Mouse (Mus musculus) olfactory bulb, adult 2 months (tissue): Measurements from ENCODE around the gene Exoc2.

Experiments used
- CTCF ChIP-seq: fragments of 200-500 bp; IDR thresholded peaks from 2 replicates; pipeline ENCODE4 v1.5.1; 2012; ENCODE audit warnings: low read depth, mild to moderate bottlenecking, low read length, moderate library complexity; ENCODE audit not compliant: insufficient read depth
- POLR2A ChIP-seq: fragments of 200-500 bp; IDR thresholded peaks from 2 replicates; pipeline ENCODE4 v1.6.1; 2012; ENCODE audit warnings: mild to moderate bottlenecking, low read depth, low read length, moderate library complexity; ENCODE audit not compliant: insufficient read depth

DNA sequence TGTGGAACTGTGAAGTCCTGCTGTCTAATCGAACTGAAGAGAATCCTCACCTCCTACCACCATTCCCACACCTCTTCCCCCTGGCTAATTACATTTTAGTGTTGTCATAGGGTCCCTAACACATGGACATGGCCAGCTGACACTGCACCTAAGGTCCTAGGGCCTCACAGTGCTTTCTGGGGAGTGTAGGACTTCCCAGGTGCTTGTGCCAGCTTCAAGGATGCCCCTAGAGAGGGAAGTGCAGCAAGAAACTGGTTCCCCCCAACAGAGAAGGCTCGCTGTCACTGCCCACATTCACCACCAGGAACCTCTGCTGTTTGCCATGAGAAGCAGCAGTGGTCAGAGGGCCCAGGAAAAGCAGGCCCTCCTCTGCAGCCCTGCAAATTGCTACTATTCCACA is 123.2 kb downstream of the Exoc2 start:
- TF ChIP-seq CTCF (no peak), POLR2A (no peak)
